8 mouse cellular contexts compared by ENCODE assay signal in the genomic region with DNA sequence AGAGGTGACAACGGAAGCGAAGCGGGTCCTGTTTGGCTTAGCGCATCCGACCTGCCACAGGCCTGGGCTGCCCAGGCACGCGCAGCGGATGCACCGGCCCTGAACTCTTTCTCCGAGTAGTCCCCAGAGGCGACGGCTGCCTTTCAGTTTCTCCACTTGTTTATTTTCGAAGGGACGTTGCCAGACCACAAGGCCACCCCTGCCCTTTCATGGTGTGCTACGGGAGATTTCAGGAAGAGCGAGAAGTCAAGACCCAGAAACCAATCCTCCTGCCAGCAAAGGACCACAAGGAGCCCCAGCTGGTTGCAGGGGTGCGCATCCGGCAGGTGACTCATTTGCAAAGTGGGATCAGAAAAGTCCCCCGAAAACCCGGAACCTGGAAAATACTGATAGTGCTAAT. TPM values are rescaled to one million over a fixed set of nuclear protein-coding genes. Genes with fewer than 3 reads are reported as not detected.
DNase-seq lines count a peak whose midpoint lies in the region; ATAC-seq and TF ChIP-seq lines count a peak whose summit lies in the region.

No protein-coding gene starts in this region.

- 11% methylated on average over 20 of the region's 20 CpGs for WGBS in thymus, adult 2 months
- WGBS in limb, embryonic 12.5 days: 23% methylated on average over 20 of the region's 20 CpGs
- 43% methylated on average over 20 of the region's 20 CpGs for WGBS in hindbrain, postnatal 0 days
- 40% methylated on average over 20 of the region's 20 CpGs for WGBS in hindbrain, embryonic 14.5 days

- no peak for ATAC-seq in limb, embryonic 12.5 days (ENCODE audit: insufficient number of reproducible peaks, insufficient read depth, low FRiP score, low TSS enrichment, low read depth)
- no peak for ATAC-seq in hindbrain, postnatal 0 days
- ATAC-seq in hindbrain, embryonic 14.5 days (ENCODE audit: low FRiP score): no peak

- no peaks in the 10 kb centered on the region for H3K27me3 ChIP-seq in thymus, adult 2 months (ENCODE audit: control insufficient read depth, insufficient read depth, low read length)
- H3K27me3 ChIP-seq in limb, embryonic 12.5 days: peaks cover 18% of the 10 kb centered on the region
- H3K27me3 ChIP-seq in hindbrain, postnatal 0 days (ENCODE audit: insufficient read depth, low read length): no peaks in the 10 kb centered on the region
- no peaks in the 10 kb centered on the region for H3K27me3 ChIP-seq in hindbrain, embryonic 14.5 days (ENCODE audit: control insufficient read depth, insufficient read depth, low read length)

- H3K4me3 ChIP-seq in thymus, adult 2 months (ENCODE audit: control insufficient read depth, insufficient read depth, low read length): peak overlapping the region; percentile 29; the same call in 1 of the 2 replicates
- H3K4me3 ChIP-seq in limb, embryonic 12.5 days (replicated peaks): no peak overlapping the region; the same call in 1 of the 2 replicates
- H3K4me3 ChIP-seq in hindbrain, postnatal 0 days (ENCODE audit: low read length): no peak overlapping the region
- H3K4me3 ChIP-seq in hindbrain, embryonic 14.5 days (replicated peaks; ENCODE audit: low read length): no peak overlapping the region

- no peak for DNase-seq in thymus, adult 2 months
- DNase-seq in thymus, postnatal 14 days: no peak
- peak; percentile 38 to 66 for DNase-seq in heart, adult 9 months (ENCODE audit: low spot score in 2 of 2)
- DNase-seq in spleen, postnatal 14 days (ENCODE audit: low spot score in 2 of 2): peak; percentile 29 to 42
- DNase-seq in hindbrain, postnatal 0 days (ENCODE audit: low spot score): no peak
- no peak for DNase-seq in layer of hippocampus, adult 9-11 months
- DNase-seq in hindbrain, embryonic 14.5 days (ENCODE audit: low spot score): no peak

- 0 out of 2 replicates have a peak, but pooled peaks cover 9% of the 10 kb centered on the region for H3K9me3 ChIP-seq in limb, embryonic 12.5 days
- no peaks in the 10 kb centered on the region for H3K9me3 ChIP-seq in hindbrain, postnatal 0 days (ENCODE audit: low read length)
- no peaks in the 10 kb centered on the region for H3K9me3 ChIP-seq in hindbrain, embryonic 14.5 days (ENCODE audit: control insufficient read depth, low read length)

- H3K9ac ChIP-seq in limb, embryonic 12.5 days (replicated peaks): no peak overlapping the region
- no peak overlapping the region for H3K9ac ChIP-seq in hindbrain, postnatal 0 days (replicated peaks; ENCODE audit: low read length)
- H3K9ac ChIP-seq in hindbrain, embryonic 14.5 days: no peak overlapping the region

- no peak for TF ChIP-seq CTCF in thymus, adult 2 months (IDR thresholded peaks at IDR 0.05; ENCODE audit: borderline replicate concordance, control insufficient read depth, extremely low read depth, insufficient read depth, low read length, poor library complexity)
- no peak for TF ChIP-seq CTCF in hindbrain, postnatal 0 days (IDR thresholded peaks at IDR 0.05; ENCODE audit: low read depth)

- no peak for TF ChIP-seq POLR2A in thymus, adult 2 months (IDR thresholded peaks at IDR 0.05; ENCODE audit: control insufficient read depth, extremely low read depth, insufficient read depth, low read length, poor library complexity)

- H3K4me1 ChIP-seq in thymus, adult 2 months (replicated peaks; ENCODE audit: control insufficient read depth, insufficient read depth, low read length): peaks cover 17% of the 10 kb centered on the region
- H3K4me1 ChIP-seq in limb, embryonic 12.5 days (replicated peaks): peaks cover 15% of the 10 kb centered on the region
- H3K4me1 ChIP-seq in hindbrain, postnatal 0 days (ENCODE audit: insufficient read depth, low read length): no peaks in the 10 kb centered on the region
- H3K4me1 ChIP-seq in hindbrain, embryonic 14.5 days (replicated peaks; ENCODE audit: control insufficient read depth, insufficient read depth, low read length): no peaks in the 10 kb centered on the region

- no peak overlapping the region for H3K27ac ChIP-seq in thymus, adult 2 months (ENCODE audit: control insufficient read depth, insufficient read depth, low read length)
- no peak overlapping the region for H3K27ac ChIP-seq in limb, embryonic 12.5 days
- no peak overlapping the region for H3K27ac ChIP-seq in hindbrain, postnatal 0 days
- H3K27ac ChIP-seq in hindbrain, embryonic 14.5 days: no peak overlapping the region

- no peaks in the 10 kb centered on the region for H3K36me3 ChIP-seq in thymus, adult 2 months (ENCODE audit: control insufficient read depth, insufficient read depth, low read length)
- no peaks in the 10 kb centered on the region for H3K36me3 ChIP-seq in limb, embryonic 12.5 days
- no peaks in the 10 kb centered on the region for H3K36me3 ChIP-seq in hindbrain, postnatal 0 days (ENCODE audit: insufficient read depth, low read length)
- no peaks in the 10 kb centered on the region for H3K36me3 ChIP-seq in hindbrain, embryonic 14.5 days (replicated peaks; ENCODE audit: control insufficient read depth, insufficient read depth)

- peak overlapping the region; percentile 23; the same call in 1 of the 2 replicates for H3K4me2 ChIP-seq in limb, embryonic 12.5 days
- H3K4me2 ChIP-seq in hindbrain, postnatal 0 days (ENCODE audit: low read depth, low read length): no peak overlapping the region
- no peak overlapping the region for H3K4me2 ChIP-seq in hindbrain, embryonic 14.5 days (replicated peaks)

RNA-seq across cellular contexts. Expression of a gene that starts 12.6 kb away (rescaled TPM):
- polyA plus RNA-seq in thymus, adult 2 months (2012; rRNA removed): 113 and 124 TPM in 2 replicates
- polyA plus RNA-seq in limb, embryonic 12.5 days (2016; fragmentation: Nextera tagmentation; extraction: Ambion mirVana): 12.8 and 15.3 TPM in 2 replicates
- total RNA-seq in hindbrain, postnatal 0 days (2014; rRNA removed): 16.8 and 17.9 TPM in 2 replicates
- polyA plus RNA-seq in hindbrain, postnatal 0 days (2015; fragmentation: Nextera tagmentation; extraction: Ambion mirVana): 8.7 and 12.5 TPM in 2 replicates
- polyA plus RNA-seq in hindbrain, embryonic 14.5 days (2014; fragmentation: Nextera tagmentation; extraction: Ambion mirVana): 21.1 and 21.7 TPM in 2 replicates

RNA-seq across cellular contexts. Expression of a gene that starts 38.3 kb away (rescaled TPM):
- 29.4 and 34.4 TPM in 2 replicates for polyA plus RNA-seq in thymus, adult 2 months (2012; rRNA removed)
- polyA plus RNA-seq in limb, embryonic 12.5 days (2016; fragmentation: Nextera tagmentation; extraction: Ambion mirVana): 43.4 and 45.7 TPM in 2 replicates
- 42.4 and 42.6 TPM in 2 replicates for total RNA-seq in hindbrain, postnatal 0 days (2014; rRNA removed)
- polyA plus RNA-seq in hindbrain, postnatal 0 days (2015; fragmentation: Nextera tagmentation; extraction: Ambion mirVana): 25.1 and 25.6 TPM in 2 replicates
- polyA plus RNA-seq in hindbrain, embryonic 14.5 days (2014; fragmentation: Nextera tagmentation; extraction: Ambion mirVana): 35.6 and 36.5 TPM in 2 replicates

Comparison
In these comparisons a context has a peak if more than half of its experiments do, and no peak if none do; other contexts are left out.
1. DNase-seq: peak in heart, adult 9 months (2 of 2) and spleen, postnatal 14 days (2 of 2); none in thymus, adult 2 months (single experiment), thymus, postnatal 14 days (single experiment), hindbrain, postnatal 0 days (single experiment), layer of hippocampus, adult 9-11 months (single experiment) and hindbrain, embryonic 14.5 days (single experiment).